Mouse (Mus musculus) hindbrain, postnatal 0 days (tissue): Measurements from ENCODE around the gene Eif4e3. TPM values are rescaled to one million over a fixed set of nuclear protein-coding genes. Genes with fewer than 3 reads are reported as not detected.

Source experiments
- ATAC-seq: fragments of 200-750 bp; cut with Nextera tagmentation; 2 replicates; pipeline ENCODE4 v1.8.0; 2017; ENCODE audit warnings: mild to moderate bottlenecking, moderate TSS enrichment, moderate library complexity
- DNase-seq: peaks from one replicate; pipeline ENCODE4 v3.0.0-alpha.2; 2015; ENCODE audit warnings: low spot score
- H3K27ac ChIP-seq: fragments of 300-500 bp; sonication (generic); 2 replicates; pipeline ENCODE4 v1.5.1; 2014; ENCODE audit warnings: mild to moderate bottlenecking
- H3K27me3 ChIP-seq: fragments of 300-500 bp; sonication (generic); 2 replicates; pipeline ENCODE4 v1.6.1; 2014; ENCODE audit warnings: low read length, mixed read lengths; ENCODE audit not compliant: insufficient read depth
- H3K36me3 ChIP-seq: fragments of 300-500 bp; sonication (generic); 2 replicates; pipeline ENCODE4 v1.6.1; 2014; ENCODE audit warnings: low read length, mixed read lengths; ENCODE audit not compliant: insufficient read depth
- H3K4me1 ChIP-seq: fragments of 300-500 bp; sonication (generic); 2 replicates; pipeline ENCODE4 v1.6.1; 2014; ENCODE audit warnings: antibody characterized with exemption, low read length, mixed read lengths; ENCODE audit not compliant: insufficient read depth
- H3K4me2 ChIP-seq: fragments of 300-500 bp; sonication (generic); 2 replicates; pipeline ENCODE4 v1.6.1; 2014; ENCODE audit warnings: low read depth, mild to moderate bottlenecking, low read length, moderate library complexity, mixed read lengths
- H3K4me3 ChIP-seq: fragments of 300-500 bp; sonication (generic); 2 replicates; pipeline ENCODE4 v1.5.1; 2014; ENCODE audit warnings: low read length
- H3K9ac ChIP-seq: fragments of 300-500 bp; sonication (generic); replicated peaks from 2 replicates; pipeline ENCODE4 v1.6.1; 2014; ENCODE audit warnings: mild to moderate bottlenecking, low read length, moderate library complexity, mixed read lengths
- H3K9me3 ChIP-seq: fragments of 300-500 bp; sonication (generic); 2 replicates; pipeline ENCODE4 v1.6.1; 2016; ENCODE audit warnings: low read length, mixed read lengths
- CTCF ChIP-seq: IDR thresholded peaks from 2 replicates; pipeline ENCODE4 v1.5.1; 2016; ENCODE audit warnings: antibody characterized with exemption, control low read depth, low read depth
- WGBS: fragments of 180-500 bp; shearing (Covaris S2); extraction: QIAGEN DNeasy Blood & Tissue Kit; methylation state at CpG from one replicate; pipeline ENCODE4 v1.1.7; 2014; 5-methylcytosine and 5-hydroxymethylcytosine counted together
- polyA plus RNA-seq: library from polyadenylated mRNA; unstranded; fragments of >200 nt; fragmentation: Nextera tagmentation; extraction: Ambion mirVana; gene quantifications from 2 replicates; pipeline ENCODE4 v1.2.1, GENCODE M21; 2015
- total RNA-seq: library from RNA; depleted of rRNA; stranded (reverse); fragments of >200 nt; gene quantifications from 2 replicates; pipeline ENCODE4 v1.2.3, GENCODE M21; 2014

Gene Eif4e3
- total and polyA plus RNA-seq, 2 experiments from 2014 or later, result 6.5 to 6.7 TPM

GRCm38 (mm10) chr6:99667290-99667689 lies 719 bp upstream of the Eif4e3 start:
- Histone ChIP-seq H3K4me2 (peak overlapping the region; percentile 93), H3K4me1 (peaks cover 32% of the 10 kb centered on the region), H3K9ac (peak overlapping the region; percentile 76; the same call in 1 of the 2 replicates), H3K4me3 (peak overlapping the region; percentile 81; the same call in 1 of the 2 replicates), H3K9me3 (no peaks in the 10 kb centered on the region), H3K36me3 (no peaks in the 10 kb centered on the region), H3K27me3 (no peaks in the 10 kb centered on the region), H3K27ac (peak overlapping the region; percentile 86; the same call in 1 of the 2 replicates)
- 45% methylated on average over 8 of the region's 8 CpGs for WGBS
- peak; percentile 5; the same call in 1 of the 2 replicates for TF ChIP-seq CTCF
- ATAC-seq, result no peak
- DNase-seq, result peak; percentile 16

GRCm38 (mm10) chr6:99665457-99666317 lies 884 bp downstream of the Eif4e3 start:
- 34% methylated on average over 16 of the region's 16 CpGs for WGBS
- no peaks in the 10 kb centered on the region for H3K27me3 ChIP-seq
- H3K36me3 ChIP-seq, result no peaks in the 10 kb centered on the region
- no peaks in the 10 kb centered on the region for H3K9me3 ChIP-seq
- H3K4me3 ChIP-seq, result peak overlapping the region; percentile 81
- H3K9ac ChIP-seq, result peak overlapping the region; percentile 76
- ATAC-seq (no peak), DNase-seq (peak; percentile 22)
- no peak for TF ChIP-seq CTCF
- peak overlapping the region; percentile 93 for H3K4me2 ChIP-seq
- H3K4me1 ChIP-seq, result peaks cover 32% of the 10 kb centered on the region
- peak overlapping the region; percentile 86 for H3K27ac ChIP-seq

- Histone ChIP-seq H3K4me1 (peaks cover 13% of the 10 kb centered on the region), H3K4me2 (no peak overlapping the region), H3K9ac (no peak overlapping the region), H3K4me3 (no peak overlapping the region), H3K9me3 (no peaks in the 10 kb centered on the region), H3K27ac (no peak overlapping the region), H3K36me3 (no peaks in the 10 kb centered on the region), H3K27me3 (no peaks in the 10 kb centered on the region)
- ATAC-seq (no peak), DNase-seq (no peak)
- 76% methylated on average over 8 of the region's 8 CpGs for WGBS
- no peak for TF ChIP-seq CTCF
These were observed 3.3 kb downstream of the Eif4e3 start for GRCm38 (mm10) chr6:99663232-99663631.

- Histone ChIP-seq H3K4me1 (peaks cover 4% of the 10 kb centered on the region; the same call in 1 of the 2 replicates), H3K36me3 (no peaks in the 10 kb centered on the region), H3K9me3 (no peaks in the 10 kb centered on the region), H3K27ac (no peak overlapping the region), H3K9ac (no peak overlapping the region), H3K4me2 (no peak overlapping the region), H3K4me3 (no peak overlapping the region), H3K27me3 (no peaks in the 10 kb centered on the region)
- no peak for ATAC-seq
- no peak for TF ChIP-seq CTCF
- DNase-seq, result no peak
- WGBS, result 52% methylated on average over 3 of the region's 3 CpGs
These were observed 6.1 kb downstream of the Eif4e3 start for GRCm38 (mm10) chr6:99660443-99660842.

GRCm38 (mm10) chr6:99658586-99658985 lies 8.0 kb downstream of the Eif4e3 start:
- no peak for TF ChIP-seq CTCF
- no peak overlapping the region for H3K4me2 ChIP-seq
- WGBS, result 77% methylated on average over 10 of the region's 10 CpGs

GRCm38 (mm10) chr6:99656088-99656487 lies 10.5 kb downstream of the Eif4e3 start:
- H3K36me3 ChIP-seq, result no peaks in the 10 kb centered on the region
- ATAC-seq (no peak), DNase-seq (no peak)
- H3K4me2 ChIP-seq, result no peak overlapping the region
- no peak for TF ChIP-seq CTCF
- WGBS, result 92% methylated on average over 2 of the region's 2 CpGs
- H3K4me1 ChIP-seq, result peaks cover 4% of the 10 kb centered on the region; the same call in 1 of the 2 replicates
- H3K9me3 ChIP-seq, result no peaks in the 10 kb centered on the region
- no peak overlapping the region for H3K27ac ChIP-seq
- H3K9ac ChIP-seq, result no peak overlapping the region
- no peaks in the 10 kb centered on the region for H3K27me3 ChIP-seq
- H3K4me3 ChIP-seq, result no peak overlapping the region

More at GRCm38 (mm10) chr6:99658586-99658985, 8.0 kb downstream of the Eif4e3 start:
- H3K9ac ChIP-seq, result no peak overlapping the region
- peaks cover 4% of the 10 kb centered on the region; the same call in 1 of the 2 replicates for H3K4me1 ChIP-seq
- H3K36me3 ChIP-seq, result no peaks in the 10 kb centered on the region
- H3K9me3 ChIP-seq, result no peaks in the 10 kb centered on the region
- H3K27me3 ChIP-seq, result no peaks in the 10 kb centered on the region
- DNase-seq (no peak), ATAC-seq (no peak)
- H3K27ac ChIP-seq, result no peak overlapping the region
- no peak overlapping the region for H3K4me3 ChIP-seq

- H3K4me2 ChIP-seq, result no peak overlapping the region
- H3K9ac ChIP-seq, result no peak overlapping the region
- no peak for TF ChIP-seq CTCF
- H3K27ac ChIP-seq, result no peak overlapping the region
- no peak overlapping the region for H3K4me3 ChIP-seq
- no peaks in the 10 kb centered on the region for H3K36me3 ChIP-seq
- DNase-seq, result no peak
- 57% methylated on average over 7 of the region's 7 CpGs for WGBS
- ATAC-seq, result no peak
- no peaks in the 10 kb centered on the region for H3K27me3 ChIP-seq
- no peaks in the 10 kb centered on the region for H3K9me3 ChIP-seq
- peaks cover 2% of the 10 kb centered on the region; the same call in 1 of the 2 replicates for H3K4me1 ChIP-seq
These were observed 11.1 kb downstream of the Eif4e3 start for GRCm38 (mm10) chr6:99655488-99655887.
